Mouse (Mus musculus) MEL (cell line): ENCODE measurements around the gene Cwc27. TPM values are rescaled to one million over a fixed set of nuclear protein-coding genes. Genes with fewer than 3 reads are reported as not detected.

ENCODE experiments used
- DNase-seq: peaks from one replicate; pipeline ENCODE4 v3.0.0; 2011; ENCODE audit warnings: low read depth, low spot score
- H3K27ac ChIP-seq: 2 replicates; pipeline ENCODE4 v1.5.1; 2012; ENCODE audit warnings: low read depth, mild to moderate bottlenecking, control low read depth, low read length, moderate library complexity; ENCODE audit not compliant: control insufficient read depth
- H3K27me3 ChIP-seq, 2 experiments: fragments of 150-350 bp in 1 of 2; sonication (generic) in 1 of 2; 2 replicates each; pipeline ENCODE4 v1.6.1; 2012; ENCODE audit warnings: low read length in 2 of 2, mild to moderate bottlenecking in 2 of 2, improper control_type of control experiment in 1 of 2, moderate library complexity in 1 of 2; ENCODE audit not compliant: insufficient read depth in 2 of 2, control insufficient read depth in 1 of 2
- H3K36me3 ChIP-seq, 2 experiments: 2 replicates each; pipeline ENCODE4 v1.6.1; 2012 to 2014; ENCODE audit warnings: low read length in 2 of 2, improper control_type of control experiment in 1 of 2, inconsistent platforms in 1 of 2, mild to moderate bottlenecking in 1 of 2; ENCODE audit not compliant: insufficient read depth in 2 of 2, control insufficient read depth in 1 of 2
- H3K4me1 ChIP-seq, 2 experiments: fragments of 150-350 bp in 1 of 2; sonication (generic) in 1 of 2; 2 replicates each; pipeline ENCODE4 v1.6.1; 2012; ENCODE audit warnings: low read length in 2 of 2, improper control_type of control experiment in 1 of 2, mild to moderate bottlenecking in 1 of 2; ENCODE audit not compliant: insufficient read depth in 2 of 2, control insufficient read depth in 1 of 2
- H3K4me3 ChIP-seq, 2 experiments: fragments of 150-350 bp in 1 of 2; sonication (generic) in 1 of 2; 2 replicates each; pipeline ENCODE4 v1.5.1; 2012; ENCODE audit warnings: low read depth in 2 of 2, low read length in 2 of 2, mild to moderate bottlenecking in 2 of 2, moderate library complexity in 2 of 2, control low read depth in 1 of 2, improper control_type of control experiment in 1 of 2; ENCODE audit not compliant: control insufficient read depth in 1 of 2, insufficient read depth in 1 of 2
- H3K79me2 ChIP-seq: 2 replicates; pipeline ENCODE4 v1.6.1; 2012; ENCODE audit warnings: mild to moderate bottlenecking, low read length, moderate library complexity; ENCODE audit not compliant: control insufficient read depth, poor library complexity, insufficient read depth
- H3K9ac ChIP-seq: 2 replicates; pipeline ENCODE4 v1.6.1; 2012; ENCODE audit warnings: low read depth, mild to moderate bottlenecking, control low read depth, low read length, moderate library complexity; ENCODE audit not compliant: control insufficient read depth, poor library complexity, severe bottlenecking
- H3K9me3 ChIP-seq: fragments of 150-350 bp; sonication (generic); replicated peaks from 2 replicates; pipeline ENCODE4 v1.6.1; 2012; ENCODE audit warnings: mild to moderate bottlenecking, low read length, improper control_type of control experiment, moderate library complexity; ENCODE audit not compliant: insufficient read depth
- BHLHE40 ChIP-seq: IDR thresholded peaks from 2 replicates; pipeline ENCODE4 v1.6.1; 2012; ENCODE audit warnings: low read depth, mild to moderate bottlenecking, inconsistent platforms, low read length, improper control_type of control experiment, borderline replicate concordance
- CHD2 ChIP-seq: IDR thresholded peaks from 2 replicates; pipeline ENCODE4 v1.6.1; 2011; ENCODE audit warnings: low read length, improper control_type of control experiment
- CTCF ChIP-seq, 3 experiments: IDR thresholded peaks in 2 of 3; conservative IDR thresholded peaks in 1 of 3; 2 replicates each; pipeline ENCODE4 v1.5.1; 2011 to 2012; ENCODE audit warnings: low read length in 3 of 3, low read depth in 2 of 3, mild to moderate bottlenecking in 2 of 3, improper control_type of control experiment in 1 of 3, inconsistent platforms in 1 of 3, mixed read lengths in 1 of 3, moderate library complexity in 1 of 3; ENCODE audit not compliant: control insufficient read depth in 1 of 3, insufficient read depth in 1 of 3, poor library complexity in 1 of 3, severe bottlenecking in 1 of 3
- E2F4 ChIP-seq: IDR thresholded peaks from 2 replicates; pipeline ENCODE4 v1.6.1; 2011; ENCODE audit warnings: low read depth, low read length, improper control_type of control experiment, borderline replicate concordance
- ELF1 ChIP-seq: IDR thresholded peaks from 2 replicates; pipeline ENCODE4 v1.6.1; 2014; ENCODE audit warnings: low read depth, mild to moderate bottlenecking, inconsistent platforms, low read length, improper control_type of control experiment, moderate library complexity
- ETS1 ChIP-seq: IDR thresholded peaks from 2 replicates; pipeline ENCODE4 v1.6.1; 2012; ENCODE audit warnings: low read depth, mild to moderate bottlenecking, inconsistent platforms, low read length, improper control_type of control experiment, moderate library complexity
- HCFC1 ChIP-seq: IDR thresholded peaks from 2 replicates; pipeline ENCODE4 v1.6.1; 2012; ENCODE audit warnings: low read depth, mild to moderate bottlenecking, inconsistent platforms, low read length, improper control_type of control experiment, moderate library complexity
- JUND ChIP-seq: IDR thresholded peaks from 2 replicates; pipeline ENCODE4 v1.6.1; 2011; ENCODE audit warnings: low read depth, mild to moderate bottlenecking, improper control_type of control experiment, low read length
- KAT2A ChIP-seq: conservative IDR thresholded peaks from 2 replicates; pipeline ENCODE4 v1.6.1; 2012; ENCODE audit warnings: low read depth, low read length, improper control_type of control experiment, inconsistent platforms
- MYB ChIP-seq: IDR thresholded peaks from 2 replicates; pipeline ENCODE4 v1.6.1; 2011; ENCODE audit warnings: mild to moderate bottlenecking, low read depth, low read length, improper control_type of control experiment
- NELFE ChIP-seq: IDR thresholded peaks from 2 replicates; pipeline ENCODE4 v1.6.1; 2011; ENCODE audit warnings: low read depth, low read length, improper control_type of control experiment
- POLR2AphosphoS2 ChIP-seq: IDR thresholded peaks from 2 replicates; pipeline ENCODE4 v1.6.1; 2011; ENCODE audit warnings: low read length, improper control_type of control experiment
- SIN3A ChIP-seq: IDR thresholded peaks from 2 replicates; pipeline ENCODE4 v1.6.1; 2012; ENCODE audit warnings: low read length, improper control_type of control experiment, inconsistent platforms
- TBP ChIP-seq: IDR thresholded peaks from 2 replicates; pipeline ENCODE4 v1.8.0; 2011; ENCODE audit warnings: low read depth, low read length, improper control_type of control experiment
- TCF12 ChIP-seq: IDR thresholded peaks from 2 replicates; pipeline ENCODE4 v1.6.1; 2014; ENCODE audit warnings: low read depth, mild to moderate bottlenecking, inconsistent platforms, low read length, improper control_type of control experiment, moderate library complexity
- UBTF ChIP-seq: IDR thresholded peaks from 2 replicates; pipeline ENCODE4 v1.6.1; 2012; ENCODE audit warnings: low read depth, mild to moderate bottlenecking, inconsistent platforms, low read length, improper control_type of control experiment, moderate library complexity, borderline replicate concordance; ENCODE audit not compliant: insufficient read depth
- ZC3H11A ChIP-seq: IDR thresholded peaks from 2 replicates; pipeline ENCODE4 v1.6.1; 2012; ENCODE audit warnings: low read depth, mild to moderate bottlenecking, inconsistent platforms, low read length, improper control_type of control experiment
- ZKSCAN1 ChIP-seq: IDR thresholded peaks from 2 replicates; pipeline ENCODE4 v1.6.1; 2012; ENCODE audit warnings: low read depth, mild to moderate bottlenecking, inconsistent platforms, low read length, improper control_type of control experiment, moderate library complexity
- ZMIZ1 ChIP-seq: IDR thresholded peaks from 2 replicates; pipeline ENCODE4 v1.6.1; 2012; ENCODE audit warnings: low read depth, mild to moderate bottlenecking, inconsistent platforms, low read length, improper control_type of control experiment, moderate library complexity
- ZNF384 ChIP-seq: IDR thresholded peaks from 2 replicates; pipeline ENCODE4 v1.6.1; 2012; ENCODE audit warnings: low read depth, mild to moderate bottlenecking, inconsistent platforms, low read length, improper control_type of control experiment
- polyA plus RNA-seq, 2 experiments: library from polyadenylated mRNA; stranded (reverse) in 1 of 2; unstranded in 1 of 2; fragments of >175 nt in 1 of 2; fragments of >200 nt in 1 of 2; gene quantifications; 2 replicates each; pipeline versions ENCODE4 v1.2.1 to v1.2.4; 2012; ENCODE audit warnings: low replicate concordance in 2 of 2, low read depth in 1 of 2; ENCODE audit not compliant: insufficient read length in 2 of 2, insufficient read depth in 1 of 2, missing spikeins in 1 of 2
- total RNA-seq: library from RNA; depleted of rRNA; stranded (reverse); fragments of 300-350 nt; gene quantifications from 2 replicates; pipeline ENCODE4 v1.2.3, GENCODE M21; 2012

Gene Cwc27
- total and polyA plus RNA-seq, 3 experiments = 18.3 to 22.0 TPM; not detected in 1

DNA sequence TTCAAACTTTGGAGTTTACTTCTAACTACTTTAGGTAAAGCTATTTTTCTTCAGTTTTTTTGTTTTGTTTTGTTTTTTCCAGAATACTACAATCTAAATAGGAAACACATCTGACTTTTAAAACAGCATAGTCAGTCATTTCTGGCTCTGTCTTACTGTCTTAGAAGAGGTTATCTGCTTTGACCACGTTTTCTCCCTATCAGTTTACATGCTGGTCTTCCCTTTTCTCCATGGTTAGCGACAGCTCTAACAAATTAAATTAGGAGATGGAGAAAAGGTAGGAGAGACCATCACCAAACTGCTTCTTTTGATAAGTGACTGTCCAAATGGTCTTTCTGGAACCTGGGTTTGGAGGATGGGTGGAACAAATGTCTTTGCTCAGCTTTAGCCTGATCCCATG lies 131.4 kb downstream of the Cwc27 start (continued):
- TF ChIP-seq NELFE (no peak), CTCF (IDR thresholded peaks at IDR 0.05 in 2 of 3, conservative IDR thresholded peaks at IDR 0.05 in 1 of 3; ENCODE audit: control insufficient read depth in 1 of 3, insufficient read depth in 1 of 3, low read depth in 2 of 3, low read length in 3 of 3, poor library complexity in 1 of 3, severe bottlenecking in 1 of 3) (no peak), UBTF (no peak), TCF12 (peak; percentile 88), POLR2AphosphoS2 (no peak)

DNA sequence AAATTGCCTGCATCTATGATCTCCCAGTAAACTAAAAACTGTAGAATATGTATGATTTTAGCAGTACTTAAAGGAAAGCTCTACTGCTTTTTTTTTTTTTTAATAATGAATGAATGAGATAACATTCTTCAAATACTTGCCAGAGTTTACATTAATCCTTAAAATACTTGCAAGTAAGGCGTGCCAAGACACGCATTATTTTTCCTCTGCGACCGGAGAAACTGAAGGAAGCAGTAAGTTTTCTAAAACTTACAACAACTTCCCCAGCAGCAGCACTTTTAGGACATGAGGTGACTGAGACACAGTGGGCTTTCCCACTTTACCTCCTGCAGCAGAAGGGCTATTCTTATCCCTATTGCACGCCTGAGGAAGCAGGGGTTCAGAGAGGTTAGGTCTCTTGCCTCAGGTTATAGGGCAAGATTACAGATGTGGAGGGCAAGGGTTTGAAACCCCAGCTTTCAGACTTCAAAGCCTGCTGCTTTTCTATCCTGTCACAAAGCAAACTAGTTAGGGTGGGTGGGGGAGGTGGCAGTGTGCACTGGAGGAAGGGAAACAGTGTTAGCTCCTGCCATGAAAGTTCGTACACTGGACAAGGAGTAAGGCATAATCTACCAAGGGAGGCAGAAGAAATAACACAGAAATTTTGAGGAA lies 132.5 kb downstream of the Cwc27 start:
- Histone ChIP-seq H3K27ac (no peak overlapping the region), H3K79me2 (no peaks in the 10 kb centered on the region), H3K4me3 (no peak overlapping the region), H3K9me3 (no peaks in the 10 kb centered on the region), H3K36me3 (peaks cover 0 to 12% of the 10 kb centered on the region in 2 experiments; a peak in 2 of 4 replicates), H3K27me3 (no peaks in the 10 kb centered on the region), H3K9ac (no peak overlapping the region), H3K4me1 (peaks cover 2 to 14% of the 10 kb centered on the region in 2 experiments; a peak in 3 of 4 replicates)
- no peak for TF ChIP-seq CHD2
- TF ChIP-seq TBP = no peak
- no peak for TF ChIP-seq UBTF
- TF ChIP-seq SIN3A = no peak
- TF ChIP-seq ETS1 = no peak
- TF ChIP-seq ZKSCAN1 = no peak
- no peak for TF ChIP-seq ZNF384
- TF ChIP-seq HCFC1 = no peak
- TF ChIP-seq ZMIZ1 = no peak
- TF ChIP-seq ELF1 = no peak
- TF ChIP-seq CTCF (IDR thresholded peaks at IDR 0.05 in 2 of 3, conservative IDR thresholded peaks at IDR 0.05 in 1 of 3; ENCODE audit: control insufficient read depth in 1 of 3, insufficient read depth in 1 of 3, low read depth in 2 of 3, low read length in 3 of 3, poor library complexity in 1 of 3, severe bottlenecking in 1 of 3) = no peak
- TF ChIP-seq KAT2A = no peak
- TF ChIP-seq ZC3H11A = no peak
- TF ChIP-seq JUND = no peak
- no peak for TF ChIP-seq E2F4
- TF ChIP-seq MYB = no peak
- no peak for TF ChIP-seq BHLHE40
- no peak for DNase-seq
